Mouse (Mus musculus): ENCODE data around the gene Atp6v0a2.
"Not testable (repeated sequence)": the region's sequence is repeated elsewhere in the genome, so short reads cannot be mapped to it uniquely, and the experiment has no call there.

Gene Atp6v0a2

DNA sequence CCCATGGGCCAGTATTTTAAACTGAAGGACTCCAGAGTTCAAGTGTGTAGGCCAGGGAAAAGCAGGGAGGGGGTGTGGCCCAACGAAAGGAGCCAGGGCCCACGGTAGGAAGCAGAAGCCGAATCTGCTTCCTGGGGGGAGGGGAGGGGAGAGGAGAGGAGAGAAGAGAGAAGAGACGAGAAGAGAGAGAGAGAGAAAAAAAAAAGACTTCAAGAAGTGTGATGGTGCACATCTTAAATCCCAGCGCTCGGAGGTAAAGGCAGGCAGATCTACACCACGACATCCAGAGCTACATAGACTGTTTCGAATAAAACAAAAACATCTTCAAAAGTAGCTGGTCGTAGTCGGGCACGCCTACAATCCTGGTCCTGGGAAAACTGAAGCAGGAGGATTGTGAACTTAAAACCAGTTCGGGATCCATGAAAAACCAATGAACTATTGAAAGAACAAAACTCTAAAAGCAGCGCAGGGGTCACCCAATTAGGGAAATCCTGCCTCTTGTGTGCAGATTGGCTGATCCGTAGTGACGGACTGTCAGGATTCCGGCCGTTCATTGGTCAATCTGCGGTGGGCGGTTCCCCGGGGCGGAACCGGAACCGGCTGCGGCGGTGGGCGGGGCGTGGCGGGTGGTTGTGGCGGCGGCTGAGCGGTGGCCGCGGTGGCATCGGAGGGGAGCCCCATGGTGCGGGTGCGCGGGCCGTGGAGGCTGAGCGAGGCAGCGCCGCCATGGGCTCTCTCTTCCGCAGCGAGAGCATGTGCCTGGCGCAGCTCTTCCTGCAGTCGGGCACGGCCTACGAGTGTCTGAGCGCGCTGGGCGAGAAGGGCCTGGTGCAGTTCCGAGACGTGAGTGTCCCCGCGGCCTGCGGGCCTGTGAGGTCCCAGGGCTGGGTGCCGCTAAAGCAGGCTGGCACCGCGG is at the start of gene Atp6v0a2:
Gene Atp6v0a2, plus strand, starts transcription at position 129 of the 916 bp plus-strand sequence.
- DNase-seq: peak; percentile 93

DNA sequence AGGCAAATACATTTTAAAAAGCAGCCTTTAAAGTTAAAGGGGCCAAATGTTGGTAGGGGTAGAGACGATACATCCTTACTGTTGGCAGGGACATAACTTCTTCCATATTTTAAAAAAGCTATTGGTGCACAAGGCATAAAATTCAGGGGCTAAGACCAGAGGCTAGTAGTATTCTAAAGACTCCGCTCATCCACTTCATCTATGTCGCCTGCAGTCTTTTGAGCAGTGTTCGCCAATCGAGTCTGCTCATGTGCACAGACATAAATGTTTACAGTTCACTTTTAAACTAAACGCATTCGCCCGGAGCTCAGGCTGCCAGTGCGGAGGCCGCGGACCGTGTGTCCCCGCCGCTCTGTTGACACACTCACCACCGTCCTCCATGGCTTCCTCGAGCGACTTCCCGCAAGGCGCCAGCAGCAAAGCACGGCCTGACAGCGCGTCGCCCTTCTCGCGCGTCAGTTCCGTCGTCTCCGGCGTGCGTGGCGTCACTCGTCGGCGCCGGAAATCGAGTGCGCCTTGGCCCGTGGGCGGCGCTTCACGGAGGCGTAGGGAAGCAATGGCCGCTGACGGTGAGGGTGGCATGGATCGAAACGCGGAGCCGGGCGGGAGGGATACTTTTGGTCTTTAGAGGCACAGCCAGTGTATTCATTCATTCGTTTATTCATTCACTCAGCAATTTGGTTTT is 49.6 kb upstream of the Atp6v0a2 start, which contains the start of the genes Eif2b1 and Gtf2h3:
Gene Eif2b1, minus strand, starts transcription at position 499 of the 685 bp plus-strand sequence.
Gene Gtf2h3, plus strand, starts transcription at position 508 of the 685 bp plus-strand sequence.
- peak; percentile 95 for DNase-seq

DNA sequence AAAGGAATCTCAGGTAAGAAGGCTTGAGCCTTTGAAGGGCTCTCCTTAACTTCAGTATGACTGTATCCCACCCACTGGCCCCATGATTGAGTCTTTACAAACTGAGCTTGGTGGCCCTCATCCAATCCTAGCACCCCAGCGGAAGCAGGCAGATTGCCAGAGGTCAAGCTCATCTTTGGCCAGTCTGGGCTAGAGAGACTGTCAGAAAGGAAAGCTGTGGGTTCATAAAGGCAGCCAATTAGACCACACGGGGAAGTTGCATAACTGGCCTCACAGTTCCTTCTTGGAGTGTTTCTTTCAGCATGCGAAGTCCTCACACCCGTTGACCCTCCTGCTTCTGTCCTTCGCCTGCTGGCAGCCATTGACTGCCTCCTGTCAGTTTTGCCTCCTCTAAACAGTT is 45.9 kb upstream of the Atp6v0a2 start:
- DNase-seq: no peak

DNA sequence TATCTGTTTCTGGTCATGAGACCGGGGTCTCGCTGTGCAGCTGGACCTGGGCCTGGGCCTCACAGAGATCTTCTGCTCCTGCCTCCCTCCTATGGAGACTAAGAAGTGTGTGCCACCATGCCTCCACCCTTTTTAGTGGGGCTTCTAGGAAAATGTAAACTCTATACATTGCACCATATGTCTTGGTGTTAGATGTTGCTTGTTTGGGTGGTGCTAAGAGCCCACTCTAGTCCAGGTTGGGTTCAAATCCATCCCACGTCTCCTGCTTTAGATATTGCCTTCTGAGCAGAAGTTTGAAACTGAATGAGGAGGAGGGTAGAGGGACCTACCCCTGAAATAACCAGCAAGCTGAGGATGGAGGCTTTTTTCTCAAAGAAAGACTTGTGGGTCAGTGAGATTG is 35.6 kb upstream of the Atp6v0a2 start:
- DNase-seq: peak; percentile 13

DNA sequence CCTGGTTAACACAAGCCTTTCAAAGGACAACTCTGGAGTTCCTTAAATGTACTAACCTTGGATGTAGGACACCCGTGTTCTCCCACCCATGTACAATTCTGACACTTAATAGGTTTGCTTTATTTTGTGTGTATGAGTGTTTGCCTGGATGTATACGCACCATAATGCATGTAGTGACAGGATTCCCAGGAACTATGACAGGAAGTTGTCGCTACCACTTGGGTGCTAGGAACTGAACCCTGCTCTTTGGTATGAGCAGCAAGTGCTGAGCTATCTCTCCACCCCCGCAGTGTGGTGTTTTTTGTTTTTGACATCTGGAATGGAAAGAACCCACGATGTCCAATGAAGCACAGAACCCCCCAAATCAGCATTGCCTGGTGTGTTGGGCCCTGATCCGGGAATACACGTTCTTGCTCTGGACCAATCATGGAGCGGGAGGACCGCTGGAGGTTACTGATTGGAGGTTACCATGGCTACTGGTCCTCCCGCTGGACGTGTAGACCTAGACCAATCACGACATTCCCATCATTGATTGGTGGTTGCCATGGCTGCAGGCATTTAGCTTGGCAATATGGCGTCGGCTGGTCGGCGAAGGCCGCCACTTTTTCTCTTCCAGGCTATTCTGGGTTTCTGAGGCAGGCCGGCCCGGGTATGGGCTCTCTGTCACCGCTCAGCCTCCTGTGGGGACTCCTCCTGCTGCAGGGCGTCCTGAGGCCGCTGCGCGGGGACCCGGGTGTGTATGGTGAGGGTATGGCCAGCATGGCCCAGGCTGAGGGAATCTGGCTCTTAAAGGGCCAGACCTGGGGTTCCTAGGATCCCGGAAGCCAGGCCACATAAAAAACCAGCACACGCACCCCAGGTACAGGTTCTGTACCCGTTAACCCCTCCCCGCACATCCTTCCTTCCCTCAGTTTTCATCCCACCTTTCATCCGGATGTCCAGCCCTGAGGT is 29.9 kb upstream of the Atp6v0a2 start:
- peak; percentile 97 for DNase-seq

DNA sequence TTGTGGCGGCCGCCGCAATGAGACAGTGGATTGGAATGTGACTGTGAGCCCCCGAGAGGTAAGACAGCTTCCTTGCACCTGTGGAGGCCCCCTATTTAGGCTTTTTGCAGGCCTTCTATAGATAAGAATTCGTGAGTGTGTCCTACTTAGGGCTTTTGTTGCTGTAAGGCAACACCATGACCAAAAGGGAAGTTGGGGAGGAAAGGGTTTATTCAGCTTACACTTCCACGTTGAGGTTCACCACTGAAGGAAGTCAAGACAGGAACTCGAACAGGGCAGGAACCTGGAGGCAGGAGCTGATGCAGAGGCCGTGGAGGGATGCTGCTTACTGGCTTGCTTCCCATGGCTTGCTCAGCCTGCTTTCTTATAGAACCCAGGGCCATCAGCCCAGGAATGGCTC is 28.6 kb upstream of the Atp6v0a2 start:
- not testable (repeated sequence) for DNase-seq

DNA sequence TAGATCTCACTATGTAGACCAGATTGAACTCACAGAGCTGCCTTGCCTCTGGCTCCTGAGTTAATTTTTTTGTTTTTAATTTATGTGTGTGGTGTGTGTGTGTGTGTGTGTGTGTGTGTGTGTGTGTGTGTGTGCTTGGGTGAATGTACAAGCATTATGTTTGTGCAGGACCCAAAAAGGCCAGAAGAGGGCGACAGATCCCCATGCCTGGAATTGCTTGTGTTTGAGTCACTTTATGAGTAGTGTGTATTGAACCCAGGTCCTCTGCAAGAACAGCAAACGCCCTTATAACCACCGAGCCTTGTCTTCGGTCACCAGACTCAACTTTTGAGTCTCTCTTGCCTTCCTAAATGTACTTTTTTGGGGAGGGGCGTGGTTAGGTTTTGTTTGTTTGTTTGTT is 26.0 kb upstream of the Atp6v0a2 start:
- no peak for DNase-seq

DNA sequence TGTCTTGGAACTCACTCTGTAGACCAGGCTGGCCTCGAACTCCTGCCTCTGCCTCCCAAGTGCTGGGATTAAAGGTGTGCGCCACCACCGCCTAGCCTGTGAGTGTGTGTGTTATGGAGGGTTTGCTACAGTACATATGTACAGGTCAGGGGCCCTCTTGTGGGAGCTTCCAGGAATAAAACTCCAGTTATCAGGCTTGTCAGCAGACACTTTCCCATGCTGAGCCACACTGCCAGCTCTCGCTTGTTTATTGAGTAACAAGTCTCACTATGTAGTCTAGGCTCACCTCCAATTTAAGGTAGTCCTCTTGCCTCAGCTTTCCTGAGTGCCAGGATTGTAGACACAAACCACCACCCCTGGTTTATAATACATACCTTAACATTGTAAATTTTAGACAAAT is 24.1 kb upstream of the Atp6v0a2 start:
- DNase-seq: no peak

DNA sequence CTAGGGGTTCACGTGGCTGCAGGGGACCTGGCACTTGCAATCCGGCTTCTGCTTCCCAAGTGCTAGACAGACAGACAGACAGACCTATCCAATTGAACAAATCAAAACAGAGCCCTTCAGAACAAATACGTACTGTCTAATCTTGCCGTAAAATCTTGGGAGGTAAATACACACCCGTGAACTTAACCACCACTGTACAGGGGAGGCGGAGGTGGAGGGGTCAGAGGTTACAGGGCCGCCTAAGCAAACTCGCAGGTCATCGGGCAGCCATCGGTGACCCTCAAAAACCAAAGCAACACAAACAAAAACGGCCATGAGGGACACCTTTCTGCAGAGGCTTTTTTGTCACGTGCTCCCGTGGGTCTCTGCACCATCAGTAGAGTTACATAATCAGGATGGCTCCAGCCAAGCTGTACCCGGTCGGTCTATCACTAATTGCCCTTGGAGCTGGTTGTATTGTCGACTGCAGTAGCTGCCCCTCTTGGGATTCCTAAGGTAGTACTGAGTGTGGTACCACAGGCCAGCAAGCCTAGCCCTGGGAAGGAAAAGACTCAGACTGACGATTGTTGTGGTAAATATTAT is 23.2 kb upstream of the Atp6v0a2 start:
- DNase-seq: no peak

DNA sequence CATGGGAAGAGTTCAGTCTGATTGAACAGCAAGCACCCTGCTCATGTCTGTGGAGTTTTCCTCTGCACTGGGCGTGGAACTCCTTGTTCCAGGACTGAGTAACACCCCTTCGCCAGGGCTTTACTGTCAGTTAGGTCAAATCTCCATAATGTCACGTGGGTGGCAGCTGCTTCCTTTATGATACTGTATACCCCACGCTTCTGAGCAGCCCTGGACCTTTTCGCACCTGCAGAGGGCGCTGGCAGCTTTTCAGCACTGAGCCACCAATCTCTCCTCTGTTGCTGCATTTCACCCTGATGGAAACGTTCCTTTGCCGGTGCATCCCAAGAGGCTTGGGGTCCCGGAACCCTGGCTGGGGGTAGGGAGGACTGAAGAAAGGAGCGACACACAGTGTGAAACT is 17.4 kb upstream of the Atp6v0a2 start:
- DNase-seq: no peak

DNA sequence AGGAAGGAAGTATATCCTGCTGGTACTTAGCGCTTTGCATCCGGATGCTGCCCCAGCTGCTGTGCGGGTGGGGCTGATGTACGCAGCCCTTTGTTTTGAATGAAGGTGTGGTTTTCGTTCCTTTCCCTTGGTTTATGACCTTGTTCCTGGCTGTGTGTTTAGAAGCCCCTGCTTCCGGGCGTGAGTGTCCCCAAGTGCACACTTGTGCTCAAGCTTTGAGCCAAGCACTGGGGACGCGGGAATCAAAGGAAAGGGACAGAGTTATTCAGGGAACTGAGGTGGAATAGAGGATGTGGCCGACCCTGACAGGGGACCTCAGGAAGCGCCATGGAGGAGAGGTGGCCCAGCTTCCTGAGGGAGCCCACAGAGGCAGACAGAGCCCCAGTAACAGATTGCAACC is 13.7 kb upstream of the Atp6v0a2 start:
- no peak for DNase-seq

DNA sequence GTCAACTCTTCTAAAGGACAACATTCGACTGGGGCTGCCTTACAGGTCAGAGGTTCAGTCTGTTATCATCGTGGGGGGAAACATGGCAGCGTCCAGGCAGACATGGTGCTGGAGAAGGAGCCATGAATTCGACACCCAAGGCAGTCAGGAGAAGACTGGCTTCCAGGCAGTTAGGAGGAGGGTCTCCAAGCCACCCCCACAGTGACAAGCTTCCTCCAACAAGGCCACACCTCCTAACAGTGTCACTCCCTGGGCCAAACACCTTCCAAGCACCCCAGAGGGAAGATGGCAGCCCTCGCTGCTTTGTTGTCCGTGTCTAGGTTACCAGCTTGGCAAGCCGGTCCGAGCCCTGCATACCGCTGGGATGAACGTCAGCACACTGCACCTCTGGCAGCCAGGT is 9.7 kb upstream of the Atp6v0a2 start:
- DNase-seq: no peak

DNA sequence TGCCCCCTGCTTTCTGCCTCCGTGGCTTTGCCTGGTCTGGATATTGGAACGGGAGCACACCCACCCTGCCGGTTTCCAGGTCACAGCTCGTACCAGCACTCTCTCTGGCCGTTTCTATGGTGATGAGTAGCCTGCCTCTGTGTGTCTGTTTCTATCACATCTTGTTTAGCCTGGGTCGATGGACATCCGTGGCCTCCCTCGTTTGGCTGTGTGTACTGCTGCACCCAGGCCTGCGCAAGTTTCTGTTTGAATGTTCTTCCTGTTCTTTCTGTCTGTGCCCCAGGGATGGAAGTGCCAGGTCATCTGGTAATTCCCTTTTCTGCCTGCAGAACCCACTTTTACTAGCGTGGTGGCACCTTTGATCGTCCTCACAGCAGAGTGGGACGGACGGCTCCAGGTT is 7.0 kb upstream of the Atp6v0a2 start:
- DNase-seq: peak; percentile 11

DNA sequence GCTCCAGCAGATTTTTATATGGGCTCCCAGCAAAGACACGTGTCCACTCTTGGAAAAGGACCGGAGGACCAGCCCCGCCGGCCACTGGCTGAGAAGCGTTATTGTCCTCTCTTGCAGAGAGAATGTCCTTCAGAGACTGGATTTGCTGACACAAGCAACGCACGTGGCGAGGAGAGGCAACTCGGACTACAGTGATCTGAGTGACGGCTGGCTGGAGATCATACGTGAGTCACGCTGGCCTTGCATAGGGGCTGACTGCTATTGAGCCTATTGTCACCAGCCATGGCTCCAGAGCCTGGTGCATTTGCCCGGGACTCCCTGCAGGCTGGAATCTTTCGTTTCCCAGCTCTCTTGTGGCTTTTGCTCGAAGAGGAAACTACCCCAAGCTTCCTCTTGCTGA is 5.5 kb upstream of the Atp6v0a2 start:
- DNase-seq: no peak

DNA sequence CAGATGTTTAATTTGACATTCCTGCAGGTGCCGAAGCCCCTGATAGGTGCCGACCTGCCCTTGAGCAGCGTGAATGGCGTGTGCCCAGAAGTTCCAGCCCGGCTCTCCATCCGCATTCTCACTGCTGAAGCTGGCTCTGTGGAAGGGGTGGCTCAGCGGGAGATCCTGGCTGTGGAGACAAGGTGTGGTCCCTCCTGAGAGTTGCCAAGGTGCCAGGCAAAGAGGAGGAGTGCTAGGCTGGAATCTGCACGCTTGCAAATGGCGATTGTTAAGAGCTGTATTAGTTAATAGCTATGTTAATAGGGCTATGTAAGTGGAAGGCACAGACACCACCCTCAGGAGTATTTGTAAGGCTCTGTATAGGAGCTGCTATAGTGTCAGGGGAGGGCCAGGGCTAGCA is 4.1 kb upstream of the Atp6v0a2 start:
- DNase-seq: no peak

DNA sequence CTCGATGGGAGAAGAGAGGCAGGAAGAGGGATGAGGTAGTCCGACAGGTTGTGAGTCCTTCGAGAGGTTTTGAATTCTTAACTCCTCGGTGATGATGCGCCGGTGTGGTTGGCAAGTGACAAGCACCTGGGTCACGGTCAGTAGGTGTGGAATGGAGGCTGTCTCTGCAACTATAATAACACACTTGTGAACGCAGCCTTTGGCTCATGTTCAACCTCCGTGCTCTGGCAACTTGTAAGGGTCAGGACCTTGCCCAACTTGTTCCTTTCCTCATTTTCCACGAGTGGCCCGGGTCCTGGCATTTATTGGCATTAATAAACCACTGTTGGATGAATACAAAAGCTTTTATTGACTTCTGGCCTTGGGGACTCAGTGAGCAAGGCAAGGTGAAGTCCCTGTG is 1.3 kb downstream of the Atp6v0a2 start:
- peak; percentile 16 for DNase-seq

DNA sequence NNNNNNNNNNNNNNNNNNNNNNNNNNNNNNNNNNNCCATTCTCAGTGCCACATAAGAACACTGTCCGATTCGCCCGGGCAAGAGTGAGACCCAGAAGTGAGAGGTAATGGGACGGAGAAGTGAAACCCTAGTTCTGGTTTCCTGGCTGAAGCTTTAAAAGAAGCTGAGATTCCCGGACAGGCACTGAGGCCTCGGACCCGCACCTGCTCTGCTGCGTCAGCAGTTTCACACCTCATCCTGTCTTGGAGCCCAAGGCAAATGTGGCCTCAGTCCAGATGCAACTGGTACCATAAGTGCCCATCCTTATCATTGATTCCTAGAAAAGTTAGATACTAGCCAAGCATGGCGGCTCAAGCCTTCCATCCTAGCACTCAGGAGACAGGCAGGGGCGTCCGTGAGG is 3.3 kb downstream of the Atp6v0a2 start:
- DNase-seq: no peak

DNA sequence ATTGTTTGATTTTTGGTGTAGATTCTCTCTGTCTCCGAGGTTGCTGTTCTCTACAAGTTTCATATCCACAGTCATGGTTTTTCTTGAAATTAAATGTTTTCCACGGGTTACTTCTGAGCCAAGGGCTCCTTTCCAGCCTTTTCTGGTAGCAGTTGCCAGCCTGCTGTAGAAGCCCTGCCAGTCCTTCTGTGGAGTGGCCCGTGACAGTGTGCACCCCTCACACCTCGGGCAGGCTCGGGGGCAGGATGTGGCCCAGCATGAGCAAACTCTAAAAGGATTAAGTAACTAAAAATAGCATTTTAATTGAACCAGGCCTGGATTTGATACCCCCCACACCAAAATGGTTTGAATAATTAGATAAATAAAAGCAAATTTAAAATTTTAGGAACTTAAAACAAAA is 4.1 kb downstream of the Atp6v0a2 start:
- DNase-seq: no peak

DNA sequence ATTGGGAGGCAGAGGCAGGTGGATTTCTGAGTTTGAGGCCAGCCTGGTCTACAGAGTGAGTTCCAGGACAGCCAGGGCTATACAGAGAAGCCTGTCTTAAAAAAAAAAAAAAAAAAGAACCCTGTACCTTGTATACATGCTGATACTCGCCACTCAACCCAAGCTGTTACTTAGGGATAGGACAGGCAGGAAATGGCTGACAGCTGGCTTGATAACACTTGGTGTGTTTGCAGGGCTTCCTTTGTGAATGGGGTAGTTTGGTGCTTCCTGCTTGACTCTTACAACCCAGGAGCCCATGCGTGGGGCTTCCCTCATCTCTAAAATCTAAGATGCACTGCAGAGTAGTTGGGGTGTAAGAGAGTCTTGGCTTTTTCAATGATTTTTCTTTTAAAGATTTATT is 5.0 kb downstream of the Atp6v0a2 start:
- DNase-seq: no peak

DNA sequence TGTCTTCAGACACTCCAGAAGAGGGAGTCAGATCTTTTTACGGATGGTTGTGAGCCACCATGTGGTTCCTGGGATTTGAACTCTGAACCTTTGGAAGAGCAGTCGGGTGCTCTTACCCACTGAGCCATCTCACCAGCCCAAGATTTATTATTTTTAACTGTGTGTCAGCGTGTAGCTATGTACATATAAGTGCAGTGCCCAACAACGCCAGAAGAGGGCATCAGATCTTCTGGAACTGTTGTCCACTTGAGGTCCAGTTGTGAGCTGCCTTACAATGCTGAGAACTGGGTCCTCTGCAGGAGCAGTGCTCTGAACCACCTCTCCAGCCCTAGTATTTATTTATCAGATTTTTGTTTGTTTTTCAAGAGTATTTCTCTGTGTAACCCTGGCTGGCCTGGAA is 6.7 kb downstream of the Atp6v0a2 start:
- not testable (repeated sequence) for DNase-seq

DNA sequence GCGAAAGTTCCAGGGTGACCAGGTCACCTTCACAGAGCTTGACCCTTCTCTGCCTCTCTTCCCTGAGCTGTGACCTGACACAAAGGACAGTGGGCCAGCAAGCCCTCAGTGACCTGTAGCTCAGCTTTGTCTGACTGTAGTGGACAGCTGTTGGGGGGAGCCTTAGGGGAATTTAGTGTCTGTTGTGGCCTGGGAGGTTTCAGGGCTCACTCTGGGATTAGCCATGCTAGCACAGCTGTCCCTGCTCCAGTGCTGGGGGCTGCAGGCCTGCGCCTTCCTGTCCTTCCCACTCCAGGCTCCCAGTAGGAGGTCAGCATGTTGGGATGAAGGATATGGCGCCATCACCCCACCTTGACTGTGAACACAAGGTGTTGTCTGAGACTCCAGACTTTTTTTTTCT is 7.8 kb downstream of the Atp6v0a2 start:
- DNase-seq: no peak

DNA sequence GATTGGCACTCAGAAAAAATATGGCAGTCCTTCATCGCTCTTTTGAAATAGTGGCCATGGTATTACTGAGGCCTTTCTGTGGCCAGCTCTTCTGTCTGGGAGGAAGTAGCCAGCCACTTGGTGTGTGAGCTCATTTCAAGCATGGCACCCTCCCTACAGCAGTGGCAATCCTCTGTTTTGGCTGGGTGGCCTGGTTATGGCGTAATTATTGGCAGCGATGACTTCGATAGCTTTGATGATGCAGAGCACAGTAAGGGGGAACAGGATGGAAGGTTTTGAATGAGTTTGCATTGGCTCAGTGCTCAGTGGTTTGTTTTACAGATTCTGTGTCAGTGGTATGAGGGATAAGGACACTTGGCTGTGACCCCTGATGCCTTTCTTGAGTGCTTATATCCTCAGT is 8.3 kb downstream of the Atp6v0a2 start:
- DNase-seq: no peak

DNA sequence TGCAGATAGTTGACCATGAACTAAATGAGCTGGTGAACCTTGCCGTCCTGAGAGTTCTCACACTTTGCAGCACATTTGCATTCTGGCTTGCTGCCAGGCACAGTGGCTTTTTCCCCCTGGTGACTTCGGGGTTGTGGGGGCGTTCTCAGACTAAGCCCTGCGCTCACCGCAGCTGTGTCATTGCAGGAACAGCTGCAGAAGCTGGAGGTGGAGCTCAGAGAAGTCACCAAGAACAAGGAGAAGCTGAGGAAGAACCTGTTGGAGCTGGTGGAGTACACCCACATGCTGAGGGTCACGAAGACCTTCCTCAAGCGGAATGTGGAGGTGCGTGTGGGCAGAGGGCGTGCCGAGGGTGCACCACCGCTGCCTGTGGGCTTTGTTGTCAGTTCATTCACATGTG is 8.9 kb downstream of the Atp6v0a2 start:
- DNase-seq: peak; percentile 64
